Mouse (Mus musculus) 3134 (cell line): ENCODE data around the gene Gtf3c5.

Experiments
- DNase-seq: peaks from one replicate; pipeline ENCODE4 v3.0.0-alpha.2; 2011; ENCODE audit warnings: low spot score; ENCODE audit not compliant: insufficient read length; ENCODE audit errors: extremely low read depth

Gtf3c5 gene

DNA sequence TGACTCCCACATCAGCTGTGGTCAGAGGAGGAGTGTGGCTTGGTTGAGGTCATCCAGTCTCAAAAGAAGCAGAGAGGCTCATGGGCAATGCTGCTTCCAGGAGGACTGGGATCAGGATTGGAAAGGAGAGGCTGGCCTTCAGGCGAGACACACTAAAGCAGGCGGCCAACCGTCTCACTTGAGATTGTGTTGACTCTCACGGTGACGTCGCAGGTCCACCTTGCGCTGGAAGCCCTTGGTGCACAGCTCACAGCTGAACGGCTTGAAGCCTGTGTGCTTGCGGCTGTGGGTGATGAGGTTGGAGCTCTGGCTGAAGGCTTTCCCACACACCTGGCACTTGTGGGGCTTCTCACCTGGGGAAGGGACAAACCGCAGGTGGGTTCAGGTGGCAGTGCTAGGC is 26.3 kb upstream of the Gtf3c5 start:
- no peak for DNase-seq

GRCm38 (mm10) chr2:28607341-28608165 is 24.0 kb upstream of the Gtf3c5 start:
- no peak for DNase-seq

- DNase-seq, result no peak
Observed at GRCm38 (mm10) chr2:28606601-28607340, 23.2 kb upstream of the Gtf3c5 start.

DNA sequence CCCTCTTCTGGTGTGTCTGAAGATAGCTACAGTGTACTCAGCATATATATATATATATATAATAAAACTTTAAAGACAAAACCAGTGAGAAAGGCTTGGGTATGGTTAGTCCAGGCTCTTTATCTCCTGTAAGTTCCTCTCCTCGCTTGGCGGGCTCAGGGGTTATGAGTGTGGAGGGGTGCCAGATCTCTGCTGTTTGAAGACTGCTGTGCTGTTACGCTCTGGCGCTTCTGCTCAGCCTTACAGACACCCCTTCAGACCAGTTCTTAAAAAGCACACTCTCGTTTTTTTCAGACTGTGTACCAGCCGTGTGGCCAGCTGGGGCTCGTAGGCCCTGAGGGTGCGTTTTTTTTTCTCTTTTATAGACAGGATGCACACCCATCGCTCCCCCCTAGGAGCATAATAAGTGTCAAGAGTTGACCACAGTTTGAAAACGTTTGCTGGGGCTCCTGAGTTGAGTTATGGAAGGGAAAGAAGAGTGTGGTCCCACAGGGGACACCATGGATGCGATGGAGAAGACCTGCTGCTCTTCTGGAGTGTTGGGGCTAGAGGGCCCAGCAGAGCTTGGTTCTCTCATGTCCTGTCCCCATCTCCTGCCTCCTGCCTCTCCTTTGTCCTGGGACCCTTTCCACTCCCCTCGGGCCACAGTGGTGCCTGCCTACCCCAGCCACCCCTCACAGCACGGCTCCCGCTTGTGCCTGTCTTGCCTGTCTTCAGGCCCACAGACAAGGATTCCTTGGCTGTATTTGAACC is 22.4 kb upstream of the Gtf3c5 start:
- no peak for DNase-seq

- DNase-seq, result no peak
Observed at GRCm38 (mm10) chr2:28603542-28603941, 20.0 kb upstream of the Gtf3c5 start.

DNA sequence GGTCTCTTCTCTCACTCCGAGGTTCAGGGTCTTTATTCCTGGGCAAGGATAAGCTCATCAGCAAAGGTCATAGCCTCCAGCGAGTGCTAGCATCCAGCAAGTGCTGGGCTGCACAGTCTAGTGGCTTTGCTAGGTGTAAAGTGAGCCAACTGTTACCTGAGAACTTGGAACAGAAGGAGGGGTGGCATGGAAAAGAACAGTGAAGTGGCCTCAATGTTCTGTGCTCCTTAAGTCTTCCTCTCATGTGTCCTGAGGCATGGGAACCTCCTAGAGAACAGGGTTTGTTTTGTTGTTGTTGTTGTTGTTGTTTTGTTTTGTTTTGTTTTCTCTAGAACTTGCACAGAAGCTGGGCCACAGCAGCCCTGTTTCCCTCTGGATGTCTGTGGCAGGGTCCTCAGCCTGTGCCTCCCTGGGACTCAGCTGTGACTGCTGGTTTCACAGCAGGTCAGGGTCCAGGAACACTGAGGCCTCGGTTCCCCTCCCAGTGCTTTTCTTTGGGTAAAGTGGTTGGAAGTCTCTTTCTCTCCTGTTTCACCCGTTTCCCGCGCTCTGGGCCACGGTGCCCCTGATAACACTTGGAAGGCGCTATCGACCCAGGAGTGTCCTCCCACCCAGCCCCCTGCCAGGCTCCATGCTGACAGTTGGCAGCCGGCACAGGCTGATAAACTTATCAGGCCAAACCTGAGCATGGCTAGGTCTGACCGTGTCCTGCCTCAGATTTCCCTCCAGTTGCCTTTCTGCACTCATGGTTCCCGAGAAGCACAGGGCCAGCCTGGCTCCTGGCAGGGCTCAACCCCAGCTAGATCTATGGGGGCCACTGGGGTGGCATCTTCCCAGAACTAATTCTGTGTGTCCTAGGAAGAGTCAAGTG is 18.4 kb upstream of the Gtf3c5 start:
- no peak for DNase-seq

- DNase-seq, result no peak
Observed at GRCm38 (mm10) chr2:28599569-28599900, 16.0 kb upstream of the Gtf3c5 start.

DNA sequence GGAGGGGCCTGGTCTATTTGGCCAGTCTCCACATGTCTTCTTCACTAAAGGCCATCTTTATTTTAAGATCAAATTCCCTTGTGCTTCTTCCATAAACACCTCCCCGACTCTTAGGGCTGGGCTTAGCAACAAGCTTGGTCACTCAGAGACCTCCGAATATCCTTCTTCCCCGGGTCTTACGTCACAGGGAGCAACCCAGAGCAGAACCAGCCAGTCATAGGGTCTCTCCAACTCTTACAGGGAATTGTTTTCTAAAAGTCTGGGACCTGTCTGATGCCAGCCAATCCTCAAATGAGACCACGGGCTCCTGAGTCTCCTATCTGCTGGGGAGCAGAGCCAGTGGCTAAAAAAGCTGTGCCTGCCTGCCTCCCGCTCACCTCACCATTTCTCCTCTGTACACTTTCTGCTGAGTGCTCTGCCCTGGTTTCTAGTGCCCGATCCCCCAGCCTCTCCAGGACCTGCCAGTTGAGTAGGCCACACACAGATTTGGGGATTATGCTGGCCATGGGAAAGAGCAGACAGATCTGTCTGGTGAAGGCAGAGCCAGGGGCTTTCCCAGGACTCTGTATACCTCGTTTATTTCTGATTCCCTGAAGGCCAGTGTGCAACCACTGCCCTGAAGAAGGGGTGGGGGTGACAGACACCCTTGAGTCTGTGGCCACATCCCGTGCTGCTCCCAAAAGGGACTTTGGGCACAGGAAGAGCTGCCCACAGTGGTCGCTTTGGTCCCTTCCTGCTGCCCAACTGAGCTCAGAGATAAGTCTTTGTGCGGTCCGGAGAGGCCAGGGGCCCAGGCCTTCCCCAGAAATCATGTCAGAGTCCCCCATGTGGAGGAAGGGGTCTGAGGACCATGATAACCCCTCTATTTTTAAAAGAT is 15.4 kb upstream of the Gtf3c5 start:
- DNase-seq, result no peak

DNA sequence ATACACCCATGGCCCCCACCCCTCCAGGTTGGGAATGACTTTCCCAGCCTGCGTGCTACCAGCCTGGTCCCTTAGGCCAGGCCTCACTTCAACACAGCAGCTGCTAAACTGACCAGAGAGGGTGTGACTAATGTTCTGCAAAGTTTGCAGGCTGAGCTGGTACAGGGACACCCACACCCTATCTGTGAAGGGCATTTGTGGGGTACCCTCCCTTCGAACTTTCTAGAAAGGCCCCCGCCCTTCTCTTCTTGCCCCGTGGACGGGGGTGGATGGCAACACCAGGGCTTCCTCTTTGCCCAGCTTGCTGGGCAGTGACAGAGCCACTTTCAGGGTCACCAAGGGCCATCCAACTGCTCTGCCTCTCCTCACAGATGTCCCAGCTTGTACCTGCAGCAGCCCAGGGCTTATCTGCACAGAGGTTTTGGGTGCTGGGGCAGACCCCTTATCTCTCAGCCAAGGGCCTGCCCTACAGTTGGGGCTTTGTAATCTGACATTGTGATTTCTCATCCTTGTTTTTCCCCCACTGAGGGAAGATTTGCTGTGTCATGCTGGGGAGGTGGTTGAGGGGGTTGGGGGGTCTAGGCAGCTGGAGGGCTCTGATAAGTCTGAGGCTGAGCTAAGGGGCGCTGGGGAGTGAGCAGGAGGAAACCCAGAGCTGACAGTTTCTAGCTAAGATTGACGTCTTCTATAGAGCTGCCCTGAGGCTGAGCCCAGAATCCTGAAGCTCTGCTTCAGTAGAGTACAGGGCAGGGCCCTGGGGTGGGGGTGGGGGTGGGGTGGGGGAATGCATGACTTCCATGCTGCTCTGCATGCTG is 14.4 kb upstream of the Gtf3c5 start:
- no peak for DNase-seq

GRCm38 (mm10) chr2:28596998-28597397 is 13.4 kb upstream of the Gtf3c5 start:
- no peak for DNase-seq

- no peak for DNase-seq
Observed at GRCm38 (mm10) chr2:28596021-28596420, 12.5 kb upstream of the Gtf3c5 start.

GRCm38 (mm10) chr2:28592809-28593208 is 9.3 kb upstream of the Gtf3c5 start:
- no peak for DNase-seq

DNA sequence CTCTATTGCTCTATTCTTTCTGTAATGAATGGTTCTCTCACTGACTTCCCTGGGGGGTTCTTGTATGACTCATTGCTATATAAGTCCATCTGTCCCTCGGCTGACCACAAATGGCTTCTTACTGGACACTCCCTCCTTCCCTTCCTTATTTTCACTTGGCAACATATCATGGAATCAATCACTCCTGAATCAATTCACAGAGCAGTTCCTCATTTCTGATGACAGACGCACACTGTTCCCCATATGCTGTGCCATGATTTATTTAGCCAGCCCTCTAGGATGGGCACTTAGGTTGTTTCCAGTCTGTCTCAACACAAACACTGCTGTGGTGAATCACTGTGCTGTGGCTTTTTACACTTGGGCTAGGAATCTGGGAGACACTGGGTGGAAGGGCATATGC is 7.9 kb upstream of the Gtf3c5 start:
- peak; percentile 82 for DNase-seq

DNA sequence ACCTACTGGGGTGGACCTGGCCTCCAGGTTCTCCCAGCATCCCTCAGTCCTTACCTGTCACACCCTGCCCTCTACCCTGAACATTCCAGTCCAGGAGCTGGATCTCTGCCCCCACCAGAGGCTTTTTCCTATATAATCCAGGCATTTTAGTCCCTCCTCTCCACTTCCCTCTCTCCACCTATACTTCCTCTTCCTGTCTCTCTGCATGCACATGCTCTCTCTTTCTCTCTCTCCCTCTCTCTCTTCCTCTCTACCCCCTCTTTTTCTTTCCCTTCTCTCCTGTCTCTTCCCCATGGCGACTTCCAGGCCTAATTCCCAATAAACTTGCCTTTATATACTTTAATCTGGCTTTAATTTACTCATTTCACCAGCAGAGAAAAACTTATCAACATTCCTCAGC is 5.0 kb upstream of the Gtf3c5 start:
- no peak for DNase-seq

GRCm38 (mm10) chr2:28585730-28586129 is 2.2 kb upstream of the Gtf3c5 start:
- DNase-seq, result no peak

GRCm38 (mm10) chr2:28585043-28585571 is 1.6 kb upstream of the Gtf3c5 start:
- DNase-seq, result peak; percentile 36

GRCm38 (mm10) chr2:28582647-28583353 is 751 bp downstream of the Gtf3c5 start:
- peak; percentile 90 for DNase-seq

DNA sequence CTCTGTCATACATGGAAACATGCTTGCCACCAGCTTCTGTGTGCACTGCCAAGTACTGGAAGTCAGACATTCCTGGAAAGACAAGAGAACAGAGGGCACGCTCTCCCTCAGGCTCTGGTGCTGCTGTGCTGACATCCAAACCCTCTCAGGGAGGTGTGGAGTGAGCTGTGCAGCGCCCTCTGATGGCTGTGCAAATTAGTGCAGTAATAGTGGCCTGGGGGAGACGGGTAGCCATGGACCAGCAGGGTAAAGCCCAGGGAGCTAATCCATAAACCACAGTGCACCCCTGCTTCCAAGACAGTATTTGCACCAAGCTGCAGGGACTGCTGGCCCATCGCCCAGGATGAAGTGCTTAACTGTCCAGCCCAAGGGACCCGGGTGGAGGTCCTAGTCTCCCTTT is 5.5 kb downstream of the Gtf3c5 start:
- no peak for DNase-seq
